Mouse (Mus musculus) intestine, embryonic 16.5 days (tissue): Measurements from ENCODE around the gene Olfr820. TPM values are rescaled to one million over a fixed set of nuclear protein-coding genes. Genes with fewer than 3 reads are reported as not detected.

Experiments
- ATAC-seq: fragments of 200-750 bp; cut with Nextera tagmentation; 2 replicates; pipeline ENCODE4 v1.8.0; 2017; ENCODE audit warnings: moderate TSS enrichment, moderate library complexity
- H3K27ac ChIP-seq: fragments of 300-500 bp; sonication (generic); 2 replicates; pipeline ENCODE4 v1.5.1; 2014; ENCODE audit warnings: mild to moderate bottlenecking, low read length
- H3K27me3 ChIP-seq: fragments of 300-500 bp; sonication (generic); replicated peaks from 2 replicates; pipeline ENCODE4 v1.6.1; 2014; ENCODE audit warnings: low read length, control low read depth, mixed read lengths; ENCODE audit not compliant: control insufficient read depth, insufficient read depth
- H3K36me3 ChIP-seq: fragments of 300-500 bp; sonication (generic); 2 replicates; pipeline ENCODE4 v1.6.1; 2014; ENCODE audit warnings: low read length, control low read depth; ENCODE audit not compliant: control insufficient read depth, insufficient read depth
- H3K4me1 ChIP-seq: fragments of 300-500 bp; sonication (generic); 2 replicates; pipeline ENCODE4 v1.6.1; 2014; ENCODE audit warnings: low read length, control low read depth, mixed read lengths; ENCODE audit not compliant: control insufficient read depth, insufficient read depth
- H3K4me2 ChIP-seq: fragments of 300-500 bp; sonication (generic); 2 replicates; pipeline ENCODE4 v1.6.1; 2014; ENCODE audit warnings: low read depth, low read length, control low read depth
- H3K4me3 ChIP-seq: fragments of 300-500 bp; sonication (generic); 2 replicates; pipeline ENCODE4 v1.5.1; 2014; ENCODE audit warnings: mild to moderate bottlenecking, low read length
- H3K9ac ChIP-seq: fragments of 300-500 bp; sonication (generic); 2 replicates; pipeline ENCODE4 v1.6.1; 2014; ENCODE audit warnings: low read depth, low read length
- H3K9me3 ChIP-seq: fragments of 300-500 bp; sonication (generic); 2 replicates; pipeline ENCODE4 v1.6.1; 2016; ENCODE audit warnings: low read length, control low read depth; ENCODE audit not compliant: control insufficient read depth
- WGBS: fragments of 180-500 bp; shearing (Covaris S2); extraction: QIAGEN DNeasy Blood & Tissue Kit; methylation state at CpG from one replicate; pipeline ENCODE4 v1.1.7; 2014; 5-methylcytosine and 5-hydroxymethylcytosine counted together
- polyA plus RNA-seq: library from polyadenylated mRNA; unstranded; fragments of >200 nt; fragmentation: Nextera tagmentation; extraction: Ambion mirVana; gene quantifications from 2 replicates; pipeline ENCODE4 v1.2.1, GENCODE M21; 2015

Olfr820 gene
- polyA plus RNA-seq, 1 experiment from 2014 or later = not detected

DNA sequence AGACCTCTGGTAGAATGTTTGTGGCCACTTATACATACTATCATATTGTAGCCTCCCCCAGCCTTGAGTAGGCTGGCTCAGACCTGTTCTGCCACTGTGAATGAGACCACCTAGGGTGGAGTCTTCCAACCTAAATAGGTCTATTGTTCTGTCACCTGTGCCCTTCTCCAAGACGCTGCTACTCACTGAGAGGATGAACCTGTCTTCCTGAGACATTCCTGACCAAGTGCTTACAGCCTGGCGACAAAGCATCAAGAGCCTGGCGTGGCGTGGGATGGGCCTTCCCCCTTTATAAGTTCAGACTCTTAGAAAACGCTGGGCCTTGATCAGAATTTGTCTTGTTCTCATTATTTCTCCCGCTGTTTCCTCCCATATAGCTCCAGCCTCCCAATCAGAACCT, 24.7 kb downstream of the Olfr820 start:
- ATAC-seq = no peak

More for the DNA sequence above, 24.7 kb downstream of the Olfr820 start:
- 68% methylated on average over 6 of the region's 6 CpGs for WGBS
- Histone ChIP-seq H3K4me1 (no peaks in the 10 kb centered on the region), H3K9me3 (no peaks in the 10 kb centered on the region), H3K27me3 (no peaks in the 10 kb centered on the region), H3K4me2 (no peak overlapping the region), H3K4me3 (no peak overlapping the region), H3K9ac (no peak overlapping the region), H3K36me3 (no peaks in the 10 kb centered on the region), H3K27ac (no peak overlapping the region)

Other genes with a start within 250 kb of the Olfr820 start
- gene Olfr808, start 247.1 kb upstream of the Olfr820 start, polyA plus RNA-seq = not detected in 2 replicates
- gene Olfr809, start 238.0 kb upstream of the Olfr820 start, polyA plus RNA-seq = not detected in 2 replicates
- not detected in 2 replicates for gene Olfr810, start 217.7 kb upstream of the Olfr820 start, polyA plus RNA-seq
- gene Olfr811, start 208.2 kb upstream of the Olfr820 start, polyA plus RNA-seq = not detected in 2 replicates
- gene Olfr812, start 166.5 kb upstream of the Olfr820 start, polyA plus RNA-seq = not detected in 2 replicates
- not detected in 2 replicates for gene Olfr813, start 157.3 kb upstream of the Olfr820 start, polyA plus RNA-seq
- not detected in 2 replicates for gene Olfr814, start 132.8 kb upstream of the Olfr820 start, polyA plus RNA-seq
- not detected in 2 replicates for gene Olfr815, start 106.8 kb upstream of the Olfr820 start, polyA plus RNA-seq
- gene Olfr816, start 97.0 kb upstream of the Olfr820 start, polyA plus RNA-seq = not detected in 2 replicates
- not detected in 2 replicates for gene Olfr818, start 63.5 kb upstream of the Olfr820 start, polyA plus RNA-seq
- not detected in 2 replicates for gene Olfr819, start 45.4 kb upstream of the Olfr820 start, polyA plus RNA-seq
- gene Olfr247, start 36.5 kb upstream of the Olfr820 start, polyA plus RNA-seq = not detected in 2 replicates
- not detected in 2 replicates for gene Gm10310, start 27.6 kb upstream of the Olfr820 start, polyA plus RNA-seq
- not detected in 2 replicates for gene Olfr821, start 17.7 kb downstream of the Olfr820 start, polyA plus RNA-seq
- not detected in 2 replicates for gene Olfr822, start 58.6 kb downstream of the Olfr820 start, polyA plus RNA-seq
- gene Olfr823, start 102.8 kb downstream of the Olfr820 start, polyA plus RNA-seq = not detected in 2 replicates
- not detected in 2 replicates for gene Olfr824, start 117.4 kb downstream of the Olfr820 start, polyA plus RNA-seq
- not detected in 2 replicates for gene Olfr825, start 154.1 kb downstream of the Olfr820 start, polyA plus RNA-seq
- not detected in 2 replicates for gene Olfr826, start 171.6 kb downstream of the Olfr820 start, polyA plus RNA-seq
- gene Olfr827, start 201.8 kb downstream of the Olfr820 start, polyA plus RNA-seq = not detected in 2 replicates